Mouse (Mus musculus): ENCODE data around the gene Plekhm1. TPM values are rescaled to one million over a fixed set of nuclear protein-coding genes. Genes with fewer than 3 reads are reported as not detected.
"Not testable (repeated sequence)": the region's sequence is repeated elsewhere in the genome, so short reads cannot be mapped to it uniquely, and the experiment has no call there.

The Plekhm1 gene
- polyA plus RNA-seq (2014; fragmentation: Nextera tagmentation; extraction: Ambion mirVana): 7.2 and 8.5 TPM in 2 replicates

GRCm38 (mm10) chr11:103411981-103412949, at the start of gene Plekhm1:
Plekhm1 (minus strand) TSS chr11:103412687.
- H3K4me3 ChIP-seq (ENCODE audit: low read depth, low read length): peak within 1 kb of the TSS; percentile 82
- under 1% methylated on average over 67 of the region's 67 CpGs for WGBS
- DNase-seq (ENCODE audit: low spot score) (peak; percentile 94), ATAC-seq (replicated peaks; ENCODE audit: low FRiP score, low TSS enrichment, low read depth) (peak; percentile 97)
- H3K27ac ChIP-seq (ENCODE audit: low read depth): peak within 1 kb of the TSS; percentile 34; the same call in 1 of the 2 replicates
- no peaks in the 10 kb centered on the region for H3K27me3 ChIP-seq (replicated peaks; ENCODE audit: control insufficient read depth, insufficient read depth, low read length)
- H3K36me3 ChIP-seq (ENCODE audit: control insufficient read depth, insufficient read depth, low read length): no peaks in the 10 kb centered on the region
- no peaks in the 10 kb centered on the region; the same call in 1 of the 2 replicates for H3K4me1 ChIP-seq (replicated peaks; ENCODE audit: control insufficient read depth, insufficient read depth, low read length)
- H3K9ac ChIP-seq (ENCODE audit: low read length): peak within 1 kb of the TSS; percentile 67
- no peaks in the 10 kb centered on the region for H3K9me3 ChIP-seq (ENCODE audit: control insufficient read depth, low read length)
- H3K4me2 ChIP-seq (ENCODE audit: low read length): peak within 1 kb of the TSS; percentile 75

DNA sequence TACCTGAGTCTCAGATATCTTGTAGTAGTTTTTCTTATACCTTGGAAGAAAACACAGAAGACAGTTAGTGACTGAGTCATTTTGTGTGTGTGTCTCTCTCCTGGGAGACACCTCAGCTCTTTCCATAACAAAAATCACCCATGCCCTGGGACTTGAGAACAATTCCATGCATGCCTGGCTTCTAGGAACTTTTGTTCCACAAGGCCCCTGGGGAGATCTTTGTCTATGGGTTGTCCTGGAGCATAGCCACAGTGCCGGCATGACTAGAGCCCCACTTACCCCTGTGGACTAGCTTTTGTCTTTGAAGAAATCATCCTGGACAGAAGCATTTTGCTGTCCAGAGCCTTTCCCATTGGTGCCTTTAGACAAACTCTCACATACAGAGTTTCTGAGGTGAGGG, 38.6 kb upstream of the Plekhm1 start:
- H3K4me3 ChIP-seq (ENCODE audit: low read depth, low read length); H3K4me2 ChIP-seq (ENCODE audit: low read length); H3K27ac ChIP-seq (ENCODE audit: low read depth); ATAC-seq (replicated peaks; ENCODE audit: low FRiP score, low TSS enrichment, low read depth); H3K27me3 ChIP-seq (replicated peaks; ENCODE audit: control insufficient read depth, insufficient read depth, low read length); H3K9me3 ChIP-seq (ENCODE audit: control insufficient read depth, low read length); H3K36me3 ChIP-seq (ENCODE audit: control insufficient read depth, insufficient read depth, low read length); H3K9ac ChIP-seq (ENCODE audit: low read length); H3K4me1 ChIP-seq (replicated peaks; ENCODE audit: control insufficient read depth, insufficient read depth, low read length); DNase-seq (ENCODE audit: low spot score): not testable (repeated sequence)
- WGBS: 84% methylated on average over 1 of the region's 1 CpGs

- not testable (repeated sequence) for H3K9ac ChIP-seq (ENCODE audit: low read length); H3K4me1 ChIP-seq (replicated peaks; ENCODE audit: control insufficient read depth, insufficient read depth, low read length); H3K36me3 ChIP-seq (ENCODE audit: control insufficient read depth, insufficient read depth, low read length); ATAC-seq (replicated peaks; ENCODE audit: low FRiP score, low TSS enrichment, low read depth); DNase-seq (ENCODE audit: low spot score); H3K27ac ChIP-seq (ENCODE audit: low read depth); H3K27me3 ChIP-seq (replicated peaks; ENCODE audit: control insufficient read depth, insufficient read depth, low read length); H3K4me3 ChIP-seq (ENCODE audit: low read depth, low read length); H3K4me2 ChIP-seq (ENCODE audit: low read length); H3K9me3 ChIP-seq (ENCODE audit: control insufficient read depth, low read length)
- WGBS: 90% methylated on average over 14 of the region's 14 CpGs
Measured at GRCm38 (mm10) chr11:103449721-103450120, 37.2 kb upstream of the Plekhm1 start.

DNA sequence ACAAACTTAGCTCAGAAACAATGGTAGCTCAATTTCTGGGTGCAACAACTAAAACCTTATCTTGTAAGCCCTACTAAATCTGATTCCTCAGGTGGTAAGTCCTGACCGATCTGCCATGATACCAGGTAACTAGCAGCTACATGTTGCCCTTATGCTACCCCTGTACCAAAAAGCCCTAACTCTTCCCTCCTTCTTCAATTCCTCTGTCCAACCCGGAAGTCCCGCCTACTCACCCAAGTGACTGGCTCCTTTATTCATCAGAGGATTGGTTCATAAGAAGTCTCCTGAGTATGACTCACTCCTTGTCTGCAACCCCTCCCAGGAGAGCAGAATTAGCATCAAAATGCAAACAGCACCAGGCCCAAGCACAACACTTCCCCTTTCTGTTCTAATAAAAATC, 31.2 kb upstream of the Plekhm1 start:
- Histone ChIP-seq H3K4me3 (ENCODE audit: low read depth, low read length) (no peak overlapping the region), H3K9me3 (ENCODE audit: control insufficient read depth, low read length) (no peaks in the 10 kb centered on the region), H3K4me2 (ENCODE audit: low read length) (no peak overlapping the region), H3K27me3 (replicated peaks; ENCODE audit: control insufficient read depth, insufficient read depth, low read length) (no peaks in the 10 kb centered on the region), H3K4me1 (replicated peaks; ENCODE audit: control insufficient read depth, insufficient read depth, low read length) (no peaks in the 10 kb centered on the region), H3K27ac (ENCODE audit: low read depth) (no peak overlapping the region), H3K36me3 (ENCODE audit: control insufficient read depth, insufficient read depth, low read length) (no peaks in the 10 kb centered on the region), H3K9ac (ENCODE audit: low read length) (no peak overlapping the region)
- DNase-seq (ENCODE audit: low spot score) (no peak), ATAC-seq (replicated peaks; ENCODE audit: low FRiP score, low TSS enrichment, low read depth) (no peak)
- 87% methylated on average over 3 of the region's 3 CpGs for WGBS

- H3K4me3 ChIP-seq (ENCODE audit: low read depth, low read length): no peak overlapping the region
- ATAC-seq (replicated peaks; ENCODE audit: low FRiP score, low TSS enrichment, low read depth) (no peak), DNase-seq (ENCODE audit: low spot score) (no peak)
- no peak overlapping the region for H3K4me2 ChIP-seq (ENCODE audit: low read length)
- H3K4me1 ChIP-seq (replicated peaks; ENCODE audit: control insufficient read depth, insufficient read depth, low read length): no peaks in the 10 kb centered on the region
- H3K9ac ChIP-seq (ENCODE audit: low read length): no peak overlapping the region
- H3K27ac ChIP-seq (ENCODE audit: low read depth): no peak overlapping the region
- 77% methylated on average over 5 of the region's 5 CpGs for WGBS
- no peaks in the 10 kb centered on the region for H3K9me3 ChIP-seq (ENCODE audit: control insufficient read depth, low read length)
- no peaks in the 10 kb centered on the region for H3K36me3 ChIP-seq (ENCODE audit: control insufficient read depth, insufficient read depth, low read length)
- no peaks in the 10 kb centered on the region for H3K27me3 ChIP-seq (replicated peaks; ENCODE audit: control insufficient read depth, insufficient read depth, low read length)
Measured at GRCm38 (mm10) chr11:103436282-103436681, 23.8 kb upstream of the Plekhm1 start.

DNA sequence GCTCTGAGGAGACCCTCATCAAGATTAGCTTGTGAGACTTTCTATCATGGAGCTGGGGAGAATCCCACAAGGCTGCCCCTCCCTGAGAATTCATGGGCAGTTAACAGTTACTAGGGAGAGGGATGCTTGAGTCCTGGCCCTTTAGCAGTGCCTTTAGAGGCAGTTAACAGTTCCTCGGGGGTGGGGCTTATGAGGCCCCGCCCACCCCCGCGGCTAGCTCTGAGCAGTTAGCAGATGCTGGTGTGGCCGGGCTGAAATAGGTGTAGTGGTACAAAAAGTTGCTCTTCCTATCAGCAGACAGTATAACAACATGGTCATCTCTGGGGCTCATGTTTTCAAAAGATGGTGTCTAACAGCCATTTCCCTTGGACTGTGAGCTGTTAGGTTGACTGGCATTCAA, 12.5 kb upstream of the Plekhm1 start:
- Histone ChIP-seq H3K4me3 (ENCODE audit: low read depth, low read length) (no peak overlapping the region), H3K4me1 (replicated peaks; ENCODE audit: control insufficient read depth, insufficient read depth, low read length) (no peaks in the 10 kb centered on the region), H3K9ac (ENCODE audit: low read length) (no peak overlapping the region), H3K9me3 (ENCODE audit: control insufficient read depth, low read length) (no peaks in the 10 kb centered on the region), H3K27me3 (replicated peaks; ENCODE audit: control insufficient read depth, insufficient read depth, low read length) (no peaks in the 10 kb centered on the region), H3K4me2 (ENCODE audit: low read length) (no peak overlapping the region), H3K27ac (ENCODE audit: low read depth) (no peak overlapping the region), H3K36me3 (ENCODE audit: control insufficient read depth, insufficient read depth, low read length) (no peaks in the 10 kb centered on the region)
- ATAC-seq (replicated peaks; ENCODE audit: low FRiP score, low TSS enrichment, low read depth) (no peak), DNase-seq (ENCODE audit: low spot score) (no peak)
- WGBS: 26% methylated on average over 5 of the region's 5 CpGs

DNA sequence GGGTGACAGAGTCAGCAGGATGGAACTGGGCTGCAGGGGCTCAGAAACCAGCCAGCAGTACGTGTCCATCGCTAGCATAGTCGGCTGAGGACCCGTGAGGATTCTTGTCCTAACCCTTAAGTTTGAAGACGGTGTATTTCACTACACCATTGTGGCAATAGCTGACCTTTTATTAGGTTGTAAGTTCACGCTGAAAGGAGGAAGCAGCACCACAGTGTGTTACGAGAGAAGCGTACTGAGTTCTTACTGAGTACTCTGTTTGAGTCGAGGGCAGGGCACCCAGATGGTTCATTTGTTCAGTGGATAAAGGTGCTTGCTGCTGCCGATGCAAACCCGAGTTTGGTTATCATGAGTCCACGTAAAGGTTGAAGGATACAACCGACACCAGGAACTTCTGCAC, 7.2 kb upstream of the Plekhm1 start:
- Histone ChIP-seq H3K4me2 (ENCODE audit: low read length) (no peak overlapping the region), H3K4me1 (replicated peaks; ENCODE audit: control insufficient read depth, insufficient read depth, low read length) (no peaks in the 10 kb centered on the region), H3K9me3 (ENCODE audit: control insufficient read depth, low read length) (no peaks in the 10 kb centered on the region), H3K27ac (ENCODE audit: low read depth) (no peak overlapping the region), H3K9ac (ENCODE audit: low read length) (no peak overlapping the region), H3K36me3 (ENCODE audit: control insufficient read depth, insufficient read depth, low read length) (no peaks in the 10 kb centered on the region), H3K27me3 (replicated peaks; ENCODE audit: control insufficient read depth, insufficient read depth, low read length) (no peaks in the 10 kb centered on the region), H3K4me3 (ENCODE audit: low read depth, low read length) (no peak overlapping the region)
- no peak for DNase-seq (ENCODE audit: low spot score)
- ATAC-seq (replicated peaks; ENCODE audit: low FRiP score, low TSS enrichment, low read depth): no peak
- 82% methylated on average over 13 of the region's 13 CpGs for WGBS

DNA sequence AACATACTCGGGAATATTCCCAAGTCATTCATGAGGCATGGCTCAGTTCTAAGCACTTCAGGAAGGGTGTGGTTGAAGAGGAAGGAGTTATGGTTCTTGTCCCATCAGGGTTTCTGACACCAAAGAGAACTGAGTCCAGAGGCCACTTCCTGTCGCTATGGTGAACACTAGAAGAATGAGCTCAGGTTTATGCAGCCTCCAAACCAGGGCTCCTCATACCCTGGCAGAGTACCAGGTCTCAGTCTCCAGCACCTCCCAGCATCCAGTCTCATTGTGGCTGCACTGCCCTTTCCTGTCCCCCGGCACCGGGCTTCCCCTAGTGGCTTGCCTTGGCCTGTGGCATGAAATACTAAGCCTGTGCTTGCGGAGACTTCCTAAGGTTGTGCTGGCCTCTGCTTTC, 6.7 kb upstream of the Plekhm1 start:
- no peaks in the 10 kb centered on the region for H3K4me1 ChIP-seq (replicated peaks; ENCODE audit: control insufficient read depth, insufficient read depth, low read length)
- DNase-seq (ENCODE audit: low spot score) (no peak), ATAC-seq (replicated peaks; ENCODE audit: low FRiP score, low TSS enrichment, low read depth) (no peak)
- 75% methylated on average over 5 of the region's 5 CpGs for WGBS
- no peak overlapping the region for H3K9ac ChIP-seq (ENCODE audit: low read length)
- no peaks in the 10 kb centered on the region for H3K27me3 ChIP-seq (replicated peaks; ENCODE audit: control insufficient read depth, insufficient read depth, low read length)
- H3K27ac ChIP-seq (ENCODE audit: low read depth): no peak overlapping the region
- H3K4me2 ChIP-seq (ENCODE audit: low read length): no peak overlapping the region
- no peak overlapping the region for H3K4me3 ChIP-seq (ENCODE audit: low read depth, low read length)
- H3K9me3 ChIP-seq (ENCODE audit: control insufficient read depth, low read length): no peaks in the 10 kb centered on the region
- H3K36me3 ChIP-seq (ENCODE audit: control insufficient read depth, insufficient read depth, low read length): no peaks in the 10 kb centered on the region

GRCm38 (mm10) chr11:103413516-103413915, 1.0 kb upstream of the Plekhm1 start:
- DNase-seq (ENCODE audit: low spot score) (no peak), ATAC-seq (replicated peaks; ENCODE audit: low FRiP score, low TSS enrichment, low read depth) (no peak)
- Histone ChIP-seq H3K4me1 (replicated peaks; ENCODE audit: control insufficient read depth, insufficient read depth, low read length) (no peaks in the 10 kb centered on the region; the same call in 1 of the 2 replicates), H3K9ac (ENCODE audit: low read length) (no peak overlapping the region), H3K27me3 (replicated peaks; ENCODE audit: control insufficient read depth, insufficient read depth, low read length) (no peaks in the 10 kb centered on the region), H3K4me3 (ENCODE audit: low read depth, low read length) (no peak overlapping the region), H3K36me3 (ENCODE audit: control insufficient read depth, insufficient read depth, low read length) (no peaks in the 10 kb centered on the region), H3K27ac (ENCODE audit: low read depth) (no peak overlapping the region), H3K9me3 (ENCODE audit: control insufficient read depth, low read length) (no peaks in the 10 kb centered on the region), H3K4me2 (ENCODE audit: low read length) (peak overlapping the region; percentile 75)
- WGBS: 100% methylated on average over 1 of the region's 1 CpGs

All from intestine, embryonic 14.5 days (tissue).